Mouse (Mus musculus) hindbrain, embryonic 12.5 days (tissue): Measurements from ENCODE around the gene Leng8. TPM values are rescaled to one million over a fixed set of nuclear protein-coding genes. Genes with fewer than 3 reads are reported as not detected.
"Not testable (repeated sequence)": the region's sequence is repeated elsewhere in the genome, so short reads cannot be mapped to it uniquely, and the experiment has no call there.

ENCODE experiments used
- ATAC-seq: fragments of 200-750 bp; cut with Nextera tagmentation; 2 replicates; pipeline ENCODE4 v1.8.0; 2017; ENCODE audit warnings: moderate TSS enrichment; ENCODE audit not compliant: low FRiP score
- H3K27ac ChIP-seq: fragments of 300-500 bp; sonication (generic); 2 replicates; pipeline ENCODE4 v1.5.1; 2016; ENCODE audit warnings: mild to moderate bottlenecking
- H3K27me3 ChIP-seq: fragments of 300-500 bp; sonication (generic); 2 replicates; pipeline ENCODE4 v1.6.1; 2016; ENCODE audit warnings: mild to moderate bottlenecking
- H3K36me3 ChIP-seq: fragments of 300-500 bp; sonication (generic); 2 replicates; pipeline ENCODE4 v1.6.1; 2016; ENCODE audit warnings: mild to moderate bottlenecking
- H3K4me1 ChIP-seq: fragments of 300-500 bp; sonication (generic); 2 replicates; pipeline ENCODE4 v1.6.1; 2016
- H3K4me2 ChIP-seq: fragments of 300-500 bp; sonication (generic); replicated peaks from 2 replicates; pipeline ENCODE4 v1.6.1; 2016; ENCODE audit warnings: mild to moderate bottlenecking
- H3K4me3 ChIP-seq: fragments of 300-500 bp; sonication (generic); 2 replicates; pipeline ENCODE4 v1.5.1; 2016; ENCODE audit warnings: mild to moderate bottlenecking
- H3K9ac ChIP-seq: fragments of 300-500 bp; sonication (generic); 2 replicates; pipeline ENCODE4 v1.6.1; 2016; ENCODE audit warnings: mild to moderate bottlenecking, moderate library complexity
- H3K9me3 ChIP-seq: fragments of 300-500 bp; sonication (generic); replicated peaks from 2 replicates; pipeline ENCODE4 v1.6.1; 2016; ENCODE audit warnings: mild to moderate bottlenecking
- WGBS: fragments of 180-500 bp; shearing (Covaris S2); methylation state at CpG from one replicate; pipeline ENCODE4 v1.1.7; 2016; 5-methylcytosine and 5-hydroxymethylcytosine counted together
- polyA plus RNA-seq: library from polyadenylated mRNA; unstranded; fragments of >200 nt; fragmentation: Nextera tagmentation; extraction: Ambion mirVana; gene quantifications from 2 replicates; pipeline ENCODE4 v1.2.1, GENCODE M21; 2016

Leng8 gene
- polyA plus RNA-seq, 1 experiment from 2014 or later: 115 TPM

DNA sequence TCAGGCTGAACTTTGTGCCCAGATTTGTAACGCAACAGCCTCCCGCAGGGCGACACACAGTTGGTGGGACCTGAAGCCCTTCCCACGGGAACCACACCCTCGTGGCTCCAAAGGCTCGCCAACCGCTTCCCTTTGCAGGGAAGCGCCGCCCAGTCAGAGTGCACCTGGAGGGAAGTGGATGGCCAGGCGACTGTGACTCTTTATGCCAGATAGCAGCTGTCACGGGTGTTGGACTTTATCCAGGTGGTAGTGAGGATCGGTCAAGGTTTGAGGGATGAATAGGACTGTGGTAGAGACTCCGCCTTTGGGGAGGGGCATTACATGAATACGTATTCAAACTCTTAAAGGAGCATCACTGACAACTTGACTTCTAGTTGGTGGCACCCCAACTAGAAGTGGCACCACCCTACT, 14.0 kb downstream of the Leng8 start:
- Histone ChIP-seq H3K27ac (no peak overlapping the region), H3K36me3 (peaks cover 27% of the 10 kb centered on the region), H3K4me3 (peak overlapping the region; percentile 20), H3K9me3 (no peaks in the 10 kb centered on the region), H3K4me2 (peak overlapping the region; percentile 80), H3K4me1 (peaks cover 31% of the 10 kb centered on the region), H3K27me3 (peaks cover 26% of the 10 kb centered on the region), H3K9ac (peak overlapping the region; percentile 20; the same call in 1 of the 2 replicates)
- WGBS: 6% methylated on average over 14 of the region's 14 CpGs
- ATAC-seq: no peak

GRCm38 (mm10) chr7:4151241-4151640, 14.4 kb downstream of the Leng8 start:
- no peak for ATAC-seq
- H3K27me3 ChIP-seq: peaks cover 26% of the 10 kb centered on the region
- 19% methylated on average over 22 of the region's 22 CpGs for WGBS
- H3K36me3 ChIP-seq: peaks cover 23% of the 10 kb centered on the region
- H3K4me2 ChIP-seq: peak overlapping the region; percentile 80
- peak overlapping the region; percentile 20 for H3K4me3 ChIP-seq
- H3K4me1 ChIP-seq: peaks cover 31% of the 10 kb centered on the region
- no peaks in the 10 kb centered on the region for H3K9me3 ChIP-seq
- no peak overlapping the region for H3K9ac ChIP-seq
- no peak overlapping the region for H3K27ac ChIP-seq

- H3K4me3 ChIP-seq: no peak overlapping the region
- ATAC-seq: no peak
- no peak overlapping the region for H3K9ac ChIP-seq
- 79% methylated on average over 5 of the region's 5 CpGs for WGBS
- H3K4me1 ChIP-seq: peaks cover 19% of the 10 kb centered on the region
- H3K9me3 ChIP-seq: no peaks in the 10 kb centered on the region
- H3K27me3 ChIP-seq: peaks cover 26% of the 10 kb centered on the region
- no peaks in the 10 kb centered on the region for H3K36me3 ChIP-seq
- H3K4me2 ChIP-seq: no peak overlapping the region
- no peak overlapping the region for H3K27ac ChIP-seq
Observed at GRCm38 (mm10) chr7:4154356-4154755, 17.5 kb downstream of the Leng8 start.

- Histone ChIP-seq H3K36me3 (no peaks in the 10 kb centered on the region), H3K4me3 (no peak overlapping the region), H3K4me1 (peaks cover 16% of the 10 kb centered on the region), H3K9me3 (no peaks in the 10 kb centered on the region), H3K9ac (no peak overlapping the region), H3K27ac (no peak overlapping the region), H3K4me2 (no peak overlapping the region), H3K27me3 (peaks cover 26% of the 10 kb centered on the region)
- ATAC-seq: no peak
- WGBS: 26% methylated on average over 4 of the region's 4 CpGs
Observed at GRCm38 (mm10) chr7:4154976-4155375, 18.1 kb downstream of the Leng8 start.

DNA sequence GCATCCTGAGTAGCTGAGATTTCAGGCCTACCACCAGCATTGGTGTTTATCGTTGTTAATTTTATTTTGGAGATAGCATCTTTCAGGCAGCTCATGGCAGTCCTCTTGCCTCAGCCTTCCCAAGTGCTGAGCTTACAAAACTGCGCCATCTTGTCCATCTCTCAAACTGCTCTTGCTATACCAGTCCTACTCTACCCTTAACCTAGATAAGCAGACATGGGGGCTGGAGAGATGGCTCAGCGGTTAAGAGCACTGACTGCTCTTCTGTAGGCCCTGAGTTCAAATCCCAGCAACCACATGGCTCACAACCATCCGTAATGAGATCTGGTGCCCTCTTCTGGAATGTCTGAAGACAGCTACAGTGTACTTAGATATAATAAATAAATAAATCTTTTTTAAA, 24.8 kb downstream of the Leng8 start:
- WGBS: 92% methylated on average over 4 of the region's 4 CpGs
- not testable (repeated sequence) for ATAC-seq, H3K4me2 ChIP-seq, H3K9ac ChIP-seq, H3K9me3 ChIP-seq, H3K27me3 ChIP-seq, H3K4me3 ChIP-seq, H3K36me3 ChIP-seq, H3K27ac ChIP-seq
- peaks cover 15% of the 10 kb centered on the region for H3K4me1 ChIP-seq

DNA sequence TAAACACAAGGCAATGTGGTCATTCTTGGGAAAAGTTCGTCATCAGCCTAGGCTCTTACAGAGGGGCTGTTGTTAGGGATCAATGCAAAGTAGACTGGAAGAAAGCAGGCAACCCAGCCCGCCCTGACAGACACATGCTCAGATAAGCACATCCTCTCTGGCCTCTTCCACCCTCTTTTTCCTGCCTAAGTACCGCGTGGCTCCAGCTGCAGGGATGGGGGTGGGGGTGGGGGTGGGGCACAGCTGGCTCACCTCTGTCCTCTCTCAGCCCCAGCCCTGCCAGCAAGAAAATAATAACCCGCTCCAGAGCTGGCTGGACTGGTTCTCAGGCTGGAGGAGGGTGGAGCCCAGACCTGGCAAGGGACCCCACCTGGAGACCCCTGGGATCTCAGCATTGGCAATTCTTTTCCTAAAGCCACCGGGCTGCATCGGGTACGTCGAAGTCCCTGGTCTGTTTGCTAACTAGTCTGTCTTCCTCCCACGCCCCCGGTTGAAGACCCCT, 26.8 kb downstream of the Leng8 start:
- H3K27me3 ChIP-seq: no peaks in the 10 kb centered on the region
- peaks cover 15% of the 10 kb centered on the region for H3K4me1 ChIP-seq
- peak overlapping the region; percentile 32 for H3K4me3 ChIP-seq
- 0 out of 2 replicates have a peak overlapping the region, but pooled peaks have one; percentile 12 for H3K27ac ChIP-seq
- H3K4me2 ChIP-seq: peak overlapping the region; percentile 55
- 2% methylated on average over 11 of the region's 11 CpGs for WGBS
- peak; percentile 57 for ATAC-seq
- H3K9me3 ChIP-seq: no peaks in the 10 kb centered on the region
- H3K9ac ChIP-seq: peak overlapping the region; percentile 28; the same call in 1 of the 2 replicates
- no peaks in the 10 kb centered on the region for H3K36me3 ChIP-seq

DNA sequence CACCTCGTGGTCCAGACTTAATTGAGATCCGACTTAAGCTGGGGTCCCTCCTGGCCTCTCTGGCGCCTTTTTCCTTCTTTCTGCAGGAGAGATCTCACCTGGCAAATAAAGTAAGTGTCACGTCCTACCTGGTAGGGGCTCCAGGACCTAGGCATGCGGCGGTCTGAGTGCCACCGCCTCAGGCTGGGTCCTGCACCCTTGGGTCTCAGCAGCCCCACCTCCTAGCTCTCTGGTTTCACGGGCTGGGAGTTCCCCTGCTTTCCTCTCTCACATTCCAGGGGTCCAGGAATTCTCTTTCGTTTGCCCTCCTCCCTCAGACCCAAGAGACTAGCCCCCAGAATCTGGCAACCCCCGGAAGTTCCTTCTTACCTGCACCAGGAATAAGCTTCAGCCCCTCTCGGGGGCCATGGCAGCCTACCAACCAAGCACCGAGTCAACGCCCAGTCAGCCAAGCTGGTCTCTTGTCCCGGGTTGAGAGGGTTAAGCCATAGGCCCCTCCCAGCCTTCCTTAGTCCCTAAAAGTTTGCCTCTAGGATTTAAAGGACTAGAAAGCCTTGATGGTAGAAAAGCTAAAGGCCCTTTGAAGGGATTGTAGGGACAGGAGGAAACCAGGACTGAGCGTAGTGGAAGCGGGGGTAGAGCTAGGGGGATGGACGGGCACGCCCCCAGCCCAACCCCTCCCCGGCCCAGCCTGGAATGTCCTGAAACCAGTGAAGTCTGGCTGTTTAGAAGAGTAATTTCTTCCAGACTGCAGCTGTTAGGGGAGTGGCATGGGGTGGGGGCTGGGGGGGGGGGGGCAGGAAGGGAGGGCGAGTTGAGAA, 27.5 kb downstream of the Leng8 start, which contains the start of gene Cdc42ep5:
Cdc42ep5 (minus strand) TSS at position 771 of the 821 bp plus-strand sequence.
- Histone ChIP-seq H3K9me3 (no peaks in the 10 kb centered on the region), H3K9ac (peak within 1 kb of the TSS; percentile 28; the same call in 1 of the 2 replicates), H3K4me1 (peaks cover 15% of the 10 kb centered on the region), H3K4me3 (peak within 1 kb of the TSS; percentile 32), H3K4me2 (peak within 1 kb of the TSS; percentile 55), H3K36me3 (no peaks in the 10 kb centered on the region), H3K27ac (peak within 1 kb of the TSS; percentile 57; the same call in 1 of the 2 replicates), H3K27me3 (no peaks in the 10 kb centered on the region)
- WGBS: 2% methylated on average over 19 of the region's 20 CpGs
- peak; percentile 75 for ATAC-seq

DNA sequence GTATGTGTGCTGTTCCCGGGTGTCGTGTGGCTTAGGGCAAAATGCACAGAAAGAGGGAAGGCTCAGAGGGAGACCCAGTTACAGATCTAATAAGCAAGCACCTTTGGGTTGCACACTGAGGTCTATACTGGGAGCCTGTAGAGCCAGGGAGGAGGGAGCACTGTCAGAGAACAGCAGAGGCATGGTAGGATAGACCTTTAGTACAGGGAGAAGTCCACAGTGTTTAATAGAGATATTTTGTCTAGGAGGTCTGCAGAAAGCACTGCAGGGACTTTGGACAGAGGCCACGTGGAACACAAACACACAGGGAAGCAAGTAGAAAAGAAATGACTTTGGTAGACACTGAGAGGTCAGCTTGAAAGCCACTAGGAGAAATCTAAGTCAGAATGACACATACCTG, 28.4 kb downstream of the Leng8 start:
- no peaks in the 10 kb centered on the region for H3K9me3 ChIP-seq
- no peak for ATAC-seq
- peak overlapping the region; percentile 55 for H3K4me2 ChIP-seq
- 27% methylated on average over 3 of the region's 3 CpGs for WGBS
- no peaks in the 10 kb centered on the region for H3K36me3 ChIP-seq
- H3K9ac ChIP-seq: no peak overlapping the region
- no peak overlapping the region for H3K27ac ChIP-seq
- H3K4me1 ChIP-seq: peaks cover 15% of the 10 kb centered on the region
- 0 out of 2 replicates have a peak overlapping the region, but pooled peaks have one; percentile 32 for H3K4me3 ChIP-seq
- H3K27me3 ChIP-seq: no peaks in the 10 kb centered on the region

- H3K36me3 ChIP-seq: no peaks in the 10 kb centered on the region
- H3K27me3 ChIP-seq: no peaks in the 10 kb centered on the region
- H3K9ac ChIP-seq: no peak overlapping the region
- H3K9me3 ChIP-seq: no peaks in the 10 kb centered on the region
- H3K4me3 ChIP-seq: no peak overlapping the region
- H3K4me1 ChIP-seq: peaks cover 15% of the 10 kb centered on the region
- ATAC-seq: no peak
- H3K4me2 ChIP-seq: no peak overlapping the region
- no peak overlapping the region for H3K27ac ChIP-seq
Observed at GRCm38 (mm10) chr7:4167098-4167497, 30.3 kb downstream of the Leng8 start.

- H3K9ac ChIP-seq: no peak overlapping the region
- H3K27me3 ChIP-seq: no peaks in the 10 kb centered on the region
- H3K4me2 ChIP-seq: no peak overlapping the region
- no peak overlapping the region for H3K4me3 ChIP-seq
- H3K4me1 ChIP-seq: no peaks in the 10 kb centered on the region
- no peak overlapping the region for H3K27ac ChIP-seq
- ATAC-seq: no peak
- no peaks in the 10 kb centered on the region for H3K9me3 ChIP-seq
- WGBS: 87% methylated on average over 6 of the region's 6 CpGs
- H3K36me3 ChIP-seq: no peaks in the 10 kb centered on the region
Observed at GRCm38 (mm10) chr7:4170193-4170938, 33.5 kb downstream of the Leng8 start.

DNA sequence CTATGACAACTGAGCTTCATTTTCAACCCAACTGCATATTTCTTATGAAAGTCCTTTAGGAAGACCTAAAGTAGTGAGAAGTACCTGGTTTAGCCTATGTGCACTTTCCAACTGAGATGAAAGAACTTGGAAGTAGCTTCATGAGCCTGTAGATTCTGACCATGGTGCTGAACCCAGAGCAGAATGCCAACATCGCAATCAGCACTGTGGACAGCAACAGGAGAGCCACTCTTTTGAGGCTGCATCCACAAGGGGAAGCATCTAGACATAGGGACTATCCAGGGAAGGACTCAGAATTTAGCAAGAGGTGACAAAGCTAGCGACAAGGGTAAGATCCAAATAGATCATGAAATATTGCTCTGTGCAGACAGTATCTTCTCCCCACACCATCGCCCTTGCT, 41.6 kb downstream of the Leng8 start:
- Histone ChIP-seq H3K9me3 (no peaks in the 10 kb centered on the region), H3K27ac (no peak overlapping the region), H3K36me3 (no peaks in the 10 kb centered on the region), H3K4me2 (no peak overlapping the region), H3K27me3 (no peaks in the 10 kb centered on the region), H3K9ac (no peak overlapping the region), H3K4me1 (no peaks in the 10 kb centered on the region), H3K4me3 (no peak overlapping the region)
- 49% methylated on average over 3 of the region's 3 CpGs for WGBS
- no peak for ATAC-seq
